Mouse (Mus musculus) testis, postnatal 10 days (tissue): Measurements from ENCODE around the gene Racgap1.

Source experiments
- DNase-seq: peaks from one replicate; pipeline ENCODE4 v3.0.0; 2021; ENCODE audit warnings: low spot score

Gene Racgap1

DNA sequence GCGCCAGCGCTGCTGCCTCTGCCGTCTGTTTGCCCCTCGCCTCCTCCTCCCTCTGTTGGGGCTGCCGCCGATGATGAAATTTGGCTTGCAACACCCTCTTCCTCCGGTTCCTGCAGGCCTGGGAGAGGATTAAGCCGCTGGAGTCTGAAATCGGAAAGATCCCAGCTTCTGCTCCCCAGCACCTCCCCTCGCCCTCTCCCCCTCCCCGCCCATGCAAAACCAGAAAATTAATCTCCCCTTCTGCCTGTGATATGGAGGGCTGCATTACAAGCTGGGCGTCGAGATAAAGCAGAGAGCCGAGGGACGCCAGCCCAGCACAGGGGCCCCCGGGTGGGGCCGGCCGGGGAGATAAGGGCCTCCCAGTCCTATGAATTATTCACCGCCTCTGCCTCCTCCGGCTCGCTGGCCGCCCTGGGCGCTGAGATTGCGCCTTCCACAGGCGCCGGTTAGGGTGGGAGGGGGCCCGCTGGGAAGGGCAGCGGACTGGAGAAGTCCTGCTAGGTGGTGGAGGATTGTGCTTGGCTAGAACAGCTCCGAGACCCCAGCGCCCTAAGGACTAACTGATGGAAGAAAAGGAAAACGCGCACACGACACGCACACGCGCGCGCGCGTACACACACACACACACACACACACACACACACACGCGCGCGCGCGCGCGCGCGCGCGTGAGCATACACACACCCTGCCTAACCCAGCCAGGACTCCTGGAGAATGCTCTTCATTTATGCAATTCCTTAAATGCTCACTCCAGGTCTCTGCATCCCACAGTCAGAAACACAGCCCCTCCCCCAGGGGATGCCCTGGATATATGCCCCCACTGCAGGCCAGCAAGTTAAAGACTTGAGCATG, 13.4 kb upstream of the Racgap1 start:
- DNase-seq, result peak; percentile 51

DNA sequence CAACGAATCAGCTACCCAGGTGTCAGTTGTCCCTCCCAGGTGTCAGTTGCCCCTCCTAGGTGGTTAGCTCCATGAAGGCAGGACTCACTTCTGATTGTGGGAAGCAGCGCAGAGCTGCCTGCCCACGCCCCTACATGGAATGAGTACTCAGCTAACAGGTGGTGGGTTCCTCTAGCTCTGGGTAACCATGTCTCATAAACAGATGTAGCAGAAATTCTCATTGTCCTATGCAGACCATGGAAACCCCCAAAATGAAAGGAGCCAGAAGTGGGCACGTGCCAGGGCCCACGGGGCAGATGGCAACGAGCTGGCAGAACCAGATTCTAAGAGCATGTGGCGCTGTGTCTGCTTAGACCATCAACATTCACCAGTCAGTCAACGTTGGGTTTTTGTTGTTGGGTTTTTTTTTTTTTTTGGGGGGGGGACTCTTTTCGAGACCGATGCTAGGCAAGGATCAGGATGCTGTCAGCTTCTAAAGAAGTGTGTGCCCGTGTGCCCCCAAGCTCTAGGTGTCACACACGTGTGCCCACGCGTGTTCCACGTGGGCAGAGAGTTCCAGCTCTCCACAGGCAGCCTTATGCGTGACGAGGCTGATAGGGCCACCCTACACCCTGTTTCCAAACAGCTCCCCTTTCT, 12.6 kb upstream of the Racgap1 start:
- no peak for DNase-seq

GRCm38 (mm10) chr15:99662371-99662770, 10.9 kb upstream of the Racgap1 start:
- no peak for DNase-seq

- no peak for DNase-seq
Observed at GRCm38 (mm10) chr15:99661121-99661830, 9.8 kb upstream of the Racgap1 start.

- DNase-seq, result no peak
Observed at GRCm38 (mm10) chr15:99658437-99658836, 7.0 kb upstream of the Racgap1 start.

- DNase-seq, result no peak
Observed at GRCm38 (mm10) chr15:99655956-99656355, 4.5 kb upstream of the Racgap1 start.

DNA sequence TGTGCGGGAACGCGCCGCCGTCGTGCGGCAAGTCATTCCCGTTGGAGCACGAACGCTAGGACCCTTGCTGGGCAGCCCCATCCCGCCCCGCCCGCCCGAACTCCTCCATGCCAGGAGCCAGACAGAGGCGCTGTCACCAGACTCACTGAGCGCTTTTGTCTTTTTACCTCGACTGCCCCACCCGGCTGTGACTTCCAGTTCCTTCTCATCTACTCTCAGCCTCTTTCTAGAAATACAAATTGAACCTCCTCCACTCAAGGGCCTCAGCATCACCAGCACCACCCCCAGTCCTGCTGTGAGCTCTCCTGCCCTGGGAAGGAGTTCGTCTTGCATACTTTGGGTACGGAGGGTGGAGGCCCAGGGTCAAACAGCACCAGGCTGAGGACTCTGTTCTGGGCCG, 2.4 kb upstream of the Racgap1 start:
- no peak for DNase-seq

- DNase-seq, result no peak
Observed at GRCm38 (mm10) chr15:99653291-99653690, 1.8 kb upstream of the Racgap1 start.

DNA sequence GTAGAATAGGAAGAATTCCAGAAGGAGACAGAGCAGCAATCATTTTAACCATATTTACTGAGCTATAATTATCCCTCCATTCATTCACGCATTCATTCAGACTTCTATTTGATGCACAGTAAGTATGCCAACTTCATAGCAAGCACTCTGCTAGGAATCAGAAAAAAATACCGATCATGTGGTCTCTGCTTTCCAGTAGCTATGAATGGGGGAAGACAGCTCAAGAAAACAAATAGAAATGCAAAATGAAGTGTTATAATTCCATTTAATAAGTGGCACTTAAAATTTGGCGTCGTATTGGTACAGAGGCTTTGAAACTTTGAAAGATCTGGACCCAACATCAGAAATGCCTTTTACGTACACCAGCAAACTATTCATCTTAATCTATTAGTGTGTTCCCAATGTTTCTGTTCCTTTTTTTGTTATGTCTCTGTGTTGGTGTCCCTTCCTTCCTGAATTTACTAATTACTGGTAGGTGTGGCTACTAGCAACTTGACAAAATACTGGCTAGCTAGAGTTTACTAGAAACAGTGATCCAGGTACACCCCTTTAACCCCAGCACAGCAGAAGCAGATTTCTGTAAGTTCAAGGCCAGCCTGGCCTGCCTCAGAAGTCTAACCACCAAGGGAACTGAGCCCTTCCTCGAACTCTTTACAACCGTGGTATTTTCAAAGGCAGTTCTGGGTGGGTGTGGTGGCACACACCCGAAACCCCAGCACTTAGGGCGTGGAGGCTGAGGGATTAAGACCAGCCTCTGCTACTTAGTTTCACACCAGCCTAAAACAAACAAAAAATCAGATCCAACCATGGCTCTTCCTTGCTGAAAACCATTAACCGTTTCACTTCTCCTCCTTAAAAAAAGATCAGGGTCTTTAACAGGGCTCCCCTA, 772 bp upstream of the Racgap1 start:
- no peak for DNase-seq

GRCm38 (mm10) chr15:99650304-99650703, 1.2 kb downstream of the Racgap1 start:
- DNase-seq, result no peak

GRCm38 (mm10) chr15:99649067-99649761, 2.2 kb downstream of the Racgap1 start:
- no peak for DNase-seq

DNA sequence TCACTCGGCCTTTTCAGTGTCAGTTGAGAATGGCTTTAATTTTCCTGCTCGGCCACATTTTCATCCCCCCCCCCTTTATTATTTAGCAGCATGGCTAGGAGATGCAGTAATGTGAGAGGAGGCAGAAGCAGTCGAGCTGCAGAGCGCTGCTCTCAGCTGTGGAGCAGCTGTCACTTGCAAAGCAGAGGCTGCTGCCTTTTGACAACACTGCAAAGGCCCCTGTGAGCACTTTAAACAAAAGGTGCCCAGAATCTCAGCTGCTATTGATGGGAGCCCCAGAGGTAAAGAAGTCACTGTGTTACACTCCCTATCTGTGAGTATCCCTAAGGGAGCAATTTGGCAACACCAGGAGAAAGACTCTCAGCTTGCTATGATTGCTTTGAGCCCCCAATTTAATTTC, 3.1 kb downstream of the Racgap1 start:
- DNase-seq, result no peak

- DNase-seq, result no peak
Observed at GRCm38 (mm10) chr15:99644776-99645175, 6.7 kb downstream of the Racgap1 start.

DNA sequence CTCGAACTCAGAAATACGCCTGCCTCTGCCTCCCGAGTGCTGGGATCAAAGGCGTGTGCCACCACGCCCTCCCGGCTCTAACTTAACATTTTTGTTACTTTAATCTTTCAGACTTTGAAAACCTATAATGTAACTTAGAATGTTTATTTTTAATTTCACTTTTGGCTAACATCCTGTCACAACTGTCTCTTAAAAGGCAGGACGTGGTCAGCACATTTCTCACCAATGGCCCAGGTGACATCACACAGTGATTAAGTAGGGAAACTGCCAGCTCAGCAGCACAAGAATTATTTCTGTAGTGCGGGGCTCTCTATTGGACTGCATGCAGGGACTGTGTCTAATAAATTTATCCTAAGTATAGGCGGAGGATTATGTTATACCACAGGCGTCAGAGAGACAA, 7.6 kb downstream of the Racgap1 start:
- DNase-seq, result no peak

GRCm38 (mm10) chr15:99642622-99643021, 8.8 kb downstream of the Racgap1 start:
- DNase-seq, result no peak

DNA sequence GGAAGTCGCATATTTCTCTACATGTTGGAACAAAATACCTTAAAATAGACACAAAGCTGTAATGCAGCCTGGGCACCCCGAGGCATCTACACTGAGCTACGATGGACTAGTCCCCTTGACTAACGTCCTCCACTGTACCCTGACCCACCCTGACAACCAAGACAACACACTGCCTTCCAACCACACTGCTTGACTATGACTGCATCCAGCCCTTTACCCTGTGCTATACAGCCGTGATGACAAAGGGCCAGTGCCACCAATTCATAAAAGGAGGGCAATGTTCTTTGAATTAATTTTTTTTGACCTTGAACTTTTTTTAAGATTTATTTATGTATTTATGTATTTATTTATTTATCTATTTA, 13.4 kb downstream of the Racgap1 start:
- DNase-seq, result no peak

DNA sequence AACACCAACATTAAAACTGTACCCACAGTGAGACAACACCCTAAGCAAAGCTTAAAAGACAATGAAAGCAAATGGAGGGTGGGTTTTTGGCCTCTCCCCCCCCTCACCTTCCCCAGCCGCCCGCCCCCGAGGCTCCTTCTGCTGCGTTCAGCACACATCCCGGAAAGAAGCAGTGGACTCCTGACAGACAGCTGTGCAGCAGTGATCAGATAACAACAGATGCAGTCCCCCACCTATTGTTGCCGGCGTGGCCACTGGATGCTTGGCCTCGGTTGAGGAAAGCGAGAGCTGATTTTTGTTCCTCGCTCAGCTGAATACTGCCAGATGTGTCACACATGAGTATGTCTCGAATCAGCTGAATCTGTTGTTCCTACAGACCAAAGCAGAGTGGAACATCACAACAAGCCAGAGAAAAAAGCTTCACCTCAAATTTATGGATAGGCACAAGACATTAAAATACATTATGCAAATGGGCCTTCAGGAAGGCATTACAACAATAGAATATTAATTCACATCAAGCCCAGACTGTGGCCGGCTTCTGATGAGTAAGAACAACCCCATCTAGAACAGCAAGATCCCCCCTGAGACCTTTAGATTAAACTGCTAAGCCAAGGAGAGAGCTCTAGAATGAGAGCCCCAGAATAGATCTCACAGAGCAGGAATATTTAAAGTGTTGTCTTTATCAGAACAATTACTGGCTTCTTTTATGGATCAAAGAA, 13.9 kb downstream of the Racgap1 start:
- no peak for DNase-seq

DNA sequence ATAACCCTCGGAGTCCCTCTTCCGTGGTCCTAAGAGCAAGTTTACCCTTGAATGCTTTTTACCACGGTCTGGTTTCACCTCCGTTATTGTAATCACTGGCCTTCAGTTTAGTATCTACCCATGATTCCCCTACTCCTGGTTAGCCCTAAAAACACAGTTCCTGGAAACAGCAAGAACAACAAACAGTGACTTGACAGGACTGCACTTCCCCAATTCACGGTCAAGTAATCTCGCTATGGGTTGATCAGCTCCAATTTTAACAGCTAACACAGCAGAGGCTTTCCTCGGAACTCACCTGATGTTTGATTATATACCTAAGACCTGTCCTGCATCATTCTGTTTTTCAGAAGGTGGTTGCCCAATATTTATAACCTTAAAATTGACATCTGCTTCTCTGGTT, 16.8 kb downstream of the Racgap1 start:
- DNase-seq, result no peak

DNA sequence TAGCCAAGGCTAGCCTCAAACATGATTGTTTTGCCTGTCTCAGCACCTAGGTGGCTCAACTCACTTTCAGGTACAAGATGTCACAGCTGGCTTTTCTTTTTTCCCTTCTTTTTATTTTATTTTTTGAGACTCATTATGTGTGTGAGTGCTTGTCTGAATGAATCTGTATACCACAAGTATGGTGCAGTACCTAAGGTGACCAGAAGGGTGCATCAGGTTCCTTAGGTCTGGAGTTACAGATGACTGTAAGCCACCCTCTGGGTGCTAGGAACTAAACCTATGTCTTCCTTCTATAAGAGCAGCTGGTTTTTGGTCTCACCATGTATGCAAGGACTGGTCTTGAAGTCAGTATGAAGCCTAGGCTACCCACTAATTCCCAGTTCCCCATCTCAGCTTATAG, 19.8 kb downstream of the Racgap1 start:
- DNase-seq, result no peak

GRCm38 (mm10) chr15:99622063-99622462, 29.4 kb downstream of the Racgap1 start:
- no peak for DNase-seq

GRCm38 (mm10) chr15:99619821-99620220, 31.6 kb downstream of the Racgap1 start:
- DNase-seq, result no peak
